Mouse (Mus musculus) heart, postnatal 0 days (tissue): ENCODE measurements around the gene Kcnn4. TPM values are rescaled to one million over a fixed set of nuclear protein-coding genes. Genes with fewer than 3 reads are reported as not detected.

Experiments used
- ATAC-seq: fragments of 200-750 bp; cut with Nextera tagmentation; 2 replicates; pipeline ENCODE4 v1.8.0; 2017; ENCODE audit warnings: low read depth, moderate number of reproducible peaks, moderate library complexity; ENCODE audit not compliant: insufficient read depth
- DNase-seq: peaks from one replicate; pipeline ENCODE4 v3.0.0-alpha.2; 2016; ENCODE audit warnings: low spot score
- H3K27ac ChIP-seq: fragments of 300-500 bp; sonication (generic); 2 replicates; pipeline ENCODE4 v1.5.1; 2014; ENCODE audit warnings: low read depth, mild to moderate bottlenecking
- H3K27me3 ChIP-seq: fragments of 300-500 bp; sonication (generic); 2 replicates; pipeline ENCODE4 v1.6.1; 2014; ENCODE audit warnings: low read length, mixed read lengths; ENCODE audit not compliant: control insufficient read depth, insufficient read depth
- H3K36me3 ChIP-seq: fragments of 300-500 bp; sonication (generic); replicated peaks from 2 replicates; pipeline ENCODE4 v1.6.1; 2014; ENCODE audit warnings: low read length, mixed read lengths; ENCODE audit not compliant: control insufficient read depth, insufficient read depth
- H3K4me1 ChIP-seq: fragments of 300-500 bp; sonication (generic); 2 replicates; pipeline ENCODE4 v1.6.1; 2014; ENCODE audit warnings: antibody characterized with exemption; ENCODE audit not compliant: control insufficient read depth, insufficient read depth
- H3K4me2 ChIP-seq: fragments of 300-500 bp; sonication (generic); 2 replicates; pipeline ENCODE4 v1.6.1; 2014; ENCODE audit warnings: low read depth, mild to moderate bottlenecking, low read length, moderate library complexity
- H3K4me3 ChIP-seq: fragments of 300-500 bp; sonication (generic); 2 replicates; pipeline ENCODE4 v1.5.1; 2014; ENCODE audit warnings: low read depth, low read length
- H3K9ac ChIP-seq: fragments of 300-500 bp; sonication (generic); replicated peaks from 2 replicates; pipeline ENCODE4 v1.6.1; 2014; ENCODE audit warnings: low read depth, low read length, mixed read lengths
- H3K9me3 ChIP-seq: fragments of 300-500 bp; sonication (generic); replicated peaks from 2 replicates; pipeline ENCODE4 v1.6.1; 2016; ENCODE audit warnings: low read length; ENCODE audit not compliant: control insufficient read depth
- CTCF ChIP-seq: IDR thresholded peaks from 2 replicates; pipeline ENCODE4 v1.5.1; 2016; ENCODE audit warnings: antibody characterized with exemption, control low read depth, low read depth
- EP300 ChIP-seq: IDR thresholded peaks from 2 replicates; pipeline ENCODE4 v1.6.1; 2016; ENCODE audit warnings: antibody characterized with exemption, low read depth
- WGBS: fragments of 180-500 bp; shearing (Covaris S2); extraction: QIAGEN DNeasy Blood & Tissue Kit; methylation state at CpG from one replicate; pipeline ENCODE4 v1.1.7; 2014; 5-methylcytosine and 5-hydroxymethylcytosine counted together
- polyA plus RNA-seq: library from polyadenylated mRNA; unstranded; fragments of >200 nt; fragmentation: Nextera tagmentation; extraction: Ambion mirVana; gene quantifications from 2 replicates; pipeline ENCODE4 v1.2.1, GENCODE M21; 2015
- total RNA-seq: library from RNA; depleted of rRNA; stranded (reverse); fragments of >200 nt; gene quantifications from 2 replicates; pipeline ENCODE4 v1.2.3, GENCODE M21; 2014; ENCODE audit warnings: low replicate concordance

The Kcnn4 gene
- total and polyA plus RNA-seq, 2 experiments from 2014 or later, result 0.69 to 0.98 TPM

- Histone ChIP-seq H3K27ac (no peak overlapping the region), H3K9ac (no peak overlapping the region), H3K4me3 (no peak overlapping the region), H3K27me3 (no peaks in the 10 kb centered on the region), H3K36me3 (peaks cover 34% of the 10 kb centered on the region), H3K4me1 (0 out of 2 replicates have a peak, but pooled peaks cover 4% of the 10 kb centered on the region), H3K9me3 (0 out of 2 replicates have a peak, but pooled peaks cover 3% of the 10 kb centered on the region), H3K4me2 (no peak overlapping the region)
- TF ChIP-seq EP300 (no peak), CTCF (peak; percentile 30; the same call in 1 of the 2 replicates)
- no peak for DNase-seq
- WGBS, result 97% methylated on average over 9 of the region's 9 CpGs
- ATAC-seq, result no peak
These were observed 32.8 kb downstream of the Kcnn4 start for GRCm38 (mm10) chr7:24402851-24403250.

GRCm38 (mm10) chr7:24405649-24406048 lies 35.6 kb downstream of the Kcnn4 start:
- Histone ChIP-seq H3K27me3 (no peaks in the 10 kb centered on the region), H3K36me3 (peaks cover 34% of the 10 kb centered on the region), H3K4me2 (no peak overlapping the region), H3K9me3 (0 out of 2 replicates have a peak, but pooled peaks cover 3% of the 10 kb centered on the region), H3K27ac (no peak overlapping the region), H3K4me1 (no peaks in the 10 kb centered on the region), H3K4me3 (no peak overlapping the region), H3K9ac (no peak overlapping the region)
- DNase-seq, result no peak
- no peak for ATAC-seq
- TF ChIP-seq EP300, result no peak
- WGBS, result 94% methylated on average over 10 of the region's 13 CpGs

- ATAC-seq (peak; percentile 57), DNase-seq (peak; percentile 74)
- Histone ChIP-seq H3K27me3 (no peaks in the 10 kb centered on the region), H3K4me1 (no peaks in the 10 kb centered on the region), H3K4me3 (no peak overlapping the region), H3K9me3 (0 out of 2 replicates have a peak, but pooled peaks cover 3% of the 10 kb centered on the region), H3K27ac (no peak overlapping the region), H3K4me2 (no peak overlapping the region), H3K9ac (no peak overlapping the region; the same call in 1 of the 2 replicates), H3K36me3 (peaks cover 34% of the 10 kb centered on the region)
- peak; percentile 73 for TF ChIP-seq CTCF
- TF ChIP-seq EP300, result 0 out of 2 replicates have a peak, but pooled peaks have one; percentile 20
- 36% methylated on average over 5 of the region's 5 CpGs for WGBS
These were observed 36.7 kb downstream of the Kcnn4 start for GRCm38 (mm10) chr7:24406528-24407344.

GRCm38 (mm10) chr7:24408186-24408585 lies 38.1 kb downstream of the Kcnn4 start:
- Histone ChIP-seq H3K4me1 (no peaks in the 10 kb centered on the region), H3K4me3 (no peak overlapping the region), H3K27ac (no peak overlapping the region), H3K27me3 (no peaks in the 10 kb centered on the region), H3K4me2 (no peak overlapping the region), H3K9me3 (no peaks in the 10 kb centered on the region), H3K9ac (no peak overlapping the region), H3K36me3 (peaks cover 25% of the 10 kb centered on the region)
- DNase-seq, result no peak
- ATAC-seq, result no peak
- no peak for TF ChIP-seq EP300
- TF ChIP-seq CTCF, result no peak
- 80% methylated on average over 9 of the region's 9 CpGs for WGBS

GRCm38 (mm10) chr7:24410123-24410522 lies 40.1 kb downstream of the Kcnn4 start:
- H3K9ac ChIP-seq, result no peak overlapping the region
- H3K4me1 ChIP-seq, result peaks cover 6% of the 10 kb centered on the region
- no peak overlapping the region for H3K27ac ChIP-seq
- TF ChIP-seq EP300 (no peak), CTCF (no peak)
- DNase-seq (no peak), ATAC-seq (no peak)
- no peak overlapping the region for H3K4me2 ChIP-seq
- 91% methylated on average over 6 of the region's 6 CpGs for WGBS
- no peaks in the 10 kb centered on the region for H3K27me3 ChIP-seq
- no peaks in the 10 kb centered on the region for H3K9me3 ChIP-seq
- H3K36me3 ChIP-seq, result peaks cover 13% of the 10 kb centered on the region
- H3K4me3 ChIP-seq, result no peak overlapping the region
